Mouse (Mus musculus) liver, postnatal 0 days (tissue): ENCODE measurements at regions not wholly inside any gene's neighbourhood (a gene's known extent, or its start where the extent isn't known, plus 50 kb on each side); places are given as distances from the start of the nearest gene placed in this dataset.

Source experiments
- ATAC-seq: fragments of 200-750 bp; cut with Nextera tagmentation; 2 replicates; pipeline ENCODE4 v1.8.0; 2017; ENCODE audit warnings: mild to moderate bottlenecking, moderate library complexity
- DNase-seq: peaks from one replicate; pipeline ENCODE4 v3.0.0-alpha.2; 2016
- H3K27ac ChIP-seq: fragments of 300-500 bp; sonication (generic); 2 replicates; pipeline ENCODE4 v1.5.1; 2014; ENCODE audit warnings: antibody characterized with exemption, moderate library complexity, mild to moderate bottlenecking, low read depth
- H3K27me3 ChIP-seq: fragments of 300-500 bp; sonication (generic); 2 replicates; pipeline ENCODE4 v1.6.1; 2014; ENCODE audit warnings: low read length, control low read depth, mixed read lengths; ENCODE audit not compliant: insufficient read depth
- H3K36me3 ChIP-seq: fragments of 300-500 bp; sonication (generic); replicated peaks from 2 replicates; pipeline ENCODE4 v1.6.1; 2014; ENCODE audit warnings: mild to moderate bottlenecking, control low read depth, low read length, moderate library complexity, mixed read lengths; ENCODE audit not compliant: insufficient read depth
- H3K4me1 ChIP-seq: fragments of 300-500 bp; sonication (generic); 2 replicates; pipeline ENCODE4 v1.6.1; 2014; ENCODE audit warnings: antibody characterized with exemption, mild to moderate bottlenecking, control low read depth; ENCODE audit not compliant: insufficient read depth
- H3K4me2 ChIP-seq: fragments of 300-500 bp; sonication (generic); 2 replicates; pipeline ENCODE4 v1.6.1; 2014; ENCODE audit warnings: low read depth, mild to moderate bottlenecking, low read length, moderate library complexity, mixed read lengths
- H3K4me3 ChIP-seq: fragments of 300-500 bp; sonication (generic); 2 replicates; pipeline ENCODE4 v1.5.1; 2014; ENCODE audit warnings: low read depth, low read length
- H3K9ac ChIP-seq: fragments of 300-500 bp; sonication (generic); replicated peaks from 2 replicates; pipeline ENCODE4 v1.6.1; 2014; ENCODE audit warnings: mild to moderate bottlenecking, moderate library complexity
- H3K9me3 ChIP-seq: fragments of 300-500 bp; sonication (generic); 2 replicates; pipeline ENCODE4 v1.6.1; 2016; ENCODE audit warnings: mild to moderate bottlenecking, control low read depth, low read length, mixed read lengths
- CTCF ChIP-seq: sonication (generic); IDR thresholded peaks from 2 replicates; pipeline ENCODE4 v1.5.1; 2016; ENCODE audit warnings: antibody characterized with exemption, low read depth
- EP300 ChIP-seq: IDR thresholded peaks from 2 replicates; pipeline ENCODE4 v1.6.1; 2016; ENCODE audit warnings: antibody characterized with exemption, low read depth, mild to moderate bottlenecking
- WGBS: fragments of 180-500 bp; shearing (Covaris S2); extraction: QIAGEN DNeasy Blood & Tissue Kit; methylation state at CpG from one replicate; pipeline ENCODE4 v1.1.7; 2014; ENCODE audit not compliant: insufficient replicate concordance; 5-methylcytosine and 5-hydroxymethylcytosine counted together

- Histone ChIP-seq H3K36me3 (no peaks in the 10 kb centered on the region), H3K4me3 (no peak overlapping the region), H3K27ac (no peak overlapping the region), H3K27me3 (no peaks in the 10 kb centered on the region), H3K9me3 (no peaks in the 10 kb centered on the region), H3K4me2 (no peak overlapping the region), H3K9ac (no peak overlapping the region), H3K4me1 (no peaks in the 10 kb centered on the region)
- no peak for DNase-seq
- WGBS: 50% methylated on average over 1 of the region's 1 CpGs
- ATAC-seq: no peak
- TF ChIP-seq EP300 (no peak), CTCF (no peak)
Measured at GRCm38 (mm10) chr4:5494072-5495000, 701.2 kb upstream of the Impad1 start.

- no peak for TF ChIP-seq EP300
- no peak for TF ChIP-seq CTCF
- DNase-seq (no peak), ATAC-seq (no peak)
- Histone ChIP-seq H3K4me3 (no peak overlapping the region), H3K36me3 (no peaks in the 10 kb centered on the region), H3K4me1 (no peaks in the 10 kb centered on the region), H3K9ac (no peak overlapping the region), H3K27me3 (no peaks in the 10 kb centered on the region), H3K4me2 (no peak overlapping the region), H3K9me3 (no peaks in the 10 kb centered on the region), H3K27ac (no peak overlapping the region)
- WGBS: 73% methylated on average over 2 of the region's 2 CpGs
Measured at GRCm38 (mm10) chr4:5486786-5487185, 693.6 kb upstream of the Impad1 start.

GRCm38 (mm10) chr4:5471891-5472558 lies 678.9 kb upstream of the Impad1 start:
- Histone ChIP-seq H3K9me3 (no peaks in the 10 kb centered on the region; the same call in 1 of the 2 replicates), H3K36me3 (no peaks in the 10 kb centered on the region), H3K4me3 (no peak overlapping the region), H3K27me3 (no peaks in the 10 kb centered on the region), H3K27ac (no peak overlapping the region), H3K9ac (no peak overlapping the region), H3K4me2 (no peak overlapping the region), H3K4me1 (no peaks in the 10 kb centered on the region)
- DNase-seq (no peak), ATAC-seq (no peak)
- WGBS: 62% methylated on average over 3 of the region's 3 CpGs
- TF ChIP-seq EP300 (no peak), CTCF (no peak)

- H3K36me3 ChIP-seq: no peaks in the 10 kb centered on the region
- H3K27ac ChIP-seq: no peak overlapping the region
- H3K4me3 ChIP-seq: no peak overlapping the region
- H3K9me3 ChIP-seq: no peaks in the 10 kb centered on the region
- no peak for ATAC-seq
- no peak for DNase-seq
- no peaks in the 10 kb centered on the region for H3K27me3 ChIP-seq
- no peaks in the 10 kb centered on the region for H3K4me1 ChIP-seq
- TF ChIP-seq CTCF (no peak), EP300 (no peak)
- no peak overlapping the region for H3K4me2 ChIP-seq
- no peak overlapping the region for H3K9ac ChIP-seq
Measured at GRCm38 (mm10) chr4:5459028-5459695, 666.0 kb upstream of the Impad1 start.

- ATAC-seq (no peak), DNase-seq (no peak)
- H3K9me3 ChIP-seq: no peaks in the 10 kb centered on the region
- 76% methylated on average over 6 of the region's 6 CpGs for WGBS
- no peak overlapping the region for H3K4me2 ChIP-seq
- H3K4me1 ChIP-seq: no peaks in the 10 kb centered on the region
- H3K4me3 ChIP-seq: no peak overlapping the region
- no peak for TF ChIP-seq EP300
- no peak for TF ChIP-seq CTCF
- no peaks in the 10 kb centered on the region for H3K27me3 ChIP-seq
- H3K9ac ChIP-seq: no peak overlapping the region
- H3K27ac ChIP-seq: no peak overlapping the region
- no peaks in the 10 kb centered on the region for H3K36me3 ChIP-seq
Measured at GRCm38 (mm10) chr4:5450417-5450816, 657.3 kb upstream of the Impad1 start.
